Mouse (Mus musculus) kidney, postnatal 0 days (tissue): ENCODE measurements around the gene Fbxo11. TPM values are rescaled to one million over a fixed set of nuclear protein-coding genes. Genes with fewer than 3 reads are reported as not detected.

Source experiments
- ATAC-seq: fragments of 200-750 bp; cut with Nextera tagmentation; replicated peaks from 2 replicates; pipeline ENCODE4 v1.8.0; 2017; ENCODE audit warnings: low read depth, moderate number of reproducible peaks, moderate TSS enrichment, moderate library complexity; ENCODE audit not compliant: low FRiP score
- DNase-seq: peaks from one replicate; pipeline ENCODE4 v3.0.0-alpha.2; 2016; ENCODE audit warnings: low spot score
- H3K27ac ChIP-seq: fragments of 300-500 bp; sonication (generic); 2 replicates; pipeline ENCODE4 v1.5.1; 2014; ENCODE audit warnings: mild to moderate bottlenecking
- H3K27me3 ChIP-seq: fragments of 300-500 bp; sonication (generic); 2 replicates; pipeline ENCODE4 v1.6.1; 2014; ENCODE audit warnings: low read length, mixed read lengths; ENCODE audit not compliant: insufficient read depth
- H3K36me3 ChIP-seq: fragments of 300-500 bp; sonication (generic); 2 replicates; pipeline ENCODE4 v1.6.1; 2014; ENCODE audit warnings: low read length, mixed read lengths; ENCODE audit not compliant: insufficient read depth
- H3K4me1 ChIP-seq: fragments of 300-500 bp; sonication (generic); replicated peaks from 2 replicates; pipeline ENCODE4 v1.6.1; 2014; ENCODE audit warnings: antibody characterized with exemption, low read length, mixed read lengths; ENCODE audit not compliant: insufficient read depth
- H3K4me2 ChIP-seq: fragments of 300-500 bp; sonication (generic); 2 replicates; pipeline ENCODE4 v1.6.1; 2014; ENCODE audit warnings: mild to moderate bottlenecking, low read length, moderate library complexity, mixed read lengths
- H3K4me3 ChIP-seq: fragments of 300-500 bp; sonication (generic); replicated peaks from 2 replicates; pipeline ENCODE4 v1.5.1; 2014; ENCODE audit warnings: low read depth, low read length
- H3K9ac ChIP-seq: fragments of 300-500 bp; sonication (generic); 2 replicates; pipeline ENCODE4 v1.6.1; 2014; ENCODE audit warnings: low read depth, low read length
- H3K9me3 ChIP-seq: fragments of 300-500 bp; sonication (generic); replicated peaks from 2 replicates; pipeline ENCODE4 v1.6.1; 2016; ENCODE audit warnings: low read length, inconsistent platforms, mixed read lengths
- CTCF ChIP-seq: IDR thresholded peaks from 2 replicates; pipeline ENCODE4 v1.5.1; 2016; ENCODE audit warnings: antibody characterized with exemption, low read depth, mild to moderate bottlenecking, moderate library complexity
- WGBS: fragments of 180-500 bp; shearing (Covaris S2); extraction: QIAGEN DNeasy Blood & Tissue Kit; methylation state at CpG from one replicate; pipeline ENCODE4 v1.1.7; 2014; 5-methylcytosine and 5-hydroxymethylcytosine counted together
- polyA plus RNA-seq: library from polyadenylated mRNA; unstranded; fragments of >200 nt; fragmentation: Nextera tagmentation; extraction: Ambion mirVana; gene quantifications from 2 replicates; pipeline ENCODE4 v1.2.1, GENCODE M21; 2015

The Fbxo11 gene
- polyA plus RNA-seq, 1 experiment from 2014 or later = 16.2 TPM

DNA sequence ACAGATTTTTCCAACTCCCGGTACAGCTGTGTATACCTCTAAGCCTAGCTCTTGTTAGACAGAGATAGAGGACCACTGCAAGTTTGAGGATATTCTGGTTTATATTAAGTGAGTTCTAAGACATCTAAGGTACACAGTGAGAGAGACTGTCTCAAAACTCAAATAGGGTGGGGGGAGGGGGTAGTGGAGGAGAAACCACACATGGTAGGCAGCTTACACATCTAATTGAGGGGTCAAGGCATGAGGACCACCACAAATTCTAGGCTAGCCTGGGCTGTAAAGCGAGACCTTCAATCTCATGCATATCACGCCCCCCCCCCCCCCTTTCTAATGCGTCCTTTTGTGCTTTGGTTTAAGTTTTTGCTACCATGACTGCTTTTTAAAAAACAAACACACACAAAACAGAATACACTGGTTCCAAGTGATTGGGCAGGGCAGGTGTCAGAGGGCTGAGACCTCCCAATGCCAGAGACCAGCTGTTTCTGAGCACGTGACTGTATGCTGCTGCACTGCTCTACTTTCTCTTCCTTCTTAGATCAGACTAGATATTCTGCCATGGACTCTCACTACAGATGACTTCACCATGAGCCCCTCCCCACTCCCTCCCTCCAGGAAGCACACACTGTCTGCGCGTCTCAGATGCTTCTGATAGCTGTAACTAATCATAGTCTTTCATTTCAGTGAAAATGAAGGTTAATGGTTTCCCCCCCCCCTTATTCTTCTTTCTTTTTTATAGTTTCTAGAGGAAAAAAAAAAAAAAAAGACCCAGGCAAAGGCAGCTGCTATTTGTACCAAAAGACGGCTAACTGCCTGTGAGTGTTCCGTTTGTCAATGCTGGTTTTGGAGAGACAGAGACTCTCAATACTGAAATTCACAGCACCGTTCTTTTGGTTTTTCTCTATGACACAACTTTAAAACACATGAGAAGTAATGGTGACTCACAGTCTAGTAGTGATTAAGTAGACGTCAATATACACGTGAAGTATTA, 22.7 kb downstream of the Fbxo11 start:
- no peak overlapping the region for H3K9ac ChIP-seq
- 53% methylated on average over 12 of the region's 12 CpGs for WGBS
- no peak overlapping the region for H3K4me3 ChIP-seq
- peak overlapping the region; percentile 16; the same call in 1 of the 2 replicates for H3K4me2 ChIP-seq
- H3K9me3 ChIP-seq = no peaks in the 10 kb centered on the region
- no peaks in the 10 kb centered on the region for H3K36me3 ChIP-seq
- no peak overlapping the region for H3K27ac ChIP-seq
- no peak for TF ChIP-seq CTCF
- DNase-seq (peak; percentile 59), ATAC-seq (peak; percentile 84)
- H3K4me1 ChIP-seq = peaks cover 13% of the 10 kb centered on the region; the same call in 1 of the 2 replicates
- no peaks in the 10 kb centered on the region for H3K27me3 ChIP-seq

DNA sequence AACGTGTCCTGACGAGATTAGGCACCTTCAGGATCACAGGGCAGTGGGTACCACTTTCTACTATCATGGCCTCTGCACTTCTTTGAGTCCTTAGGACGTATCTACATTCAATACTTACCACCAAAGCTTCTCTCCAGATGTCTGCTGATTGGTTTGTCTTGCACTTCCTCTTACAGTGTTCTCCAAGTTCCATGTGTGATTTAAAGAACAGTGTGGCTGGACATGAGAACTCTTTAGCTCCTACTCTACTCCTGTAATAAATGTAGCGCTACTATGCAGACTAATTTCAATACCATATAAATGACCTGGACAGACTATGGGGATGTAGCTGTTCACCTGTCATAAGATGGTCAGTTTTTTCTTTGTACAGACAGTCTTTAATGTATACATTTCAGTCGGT, 24.3 kb downstream of the Fbxo11 start:
- Histone ChIP-seq H3K4me3 (no peak overlapping the region), H3K4me1 (peaks cover 13% of the 10 kb centered on the region; the same call in 1 of the 2 replicates), H3K4me2 (no peak overlapping the region), H3K27me3 (no peaks in the 10 kb centered on the region), H3K9me3 (no peaks in the 10 kb centered on the region), H3K9ac (no peak overlapping the region), H3K36me3 (no peaks in the 10 kb centered on the region), H3K27ac (no peak overlapping the region)
- TF ChIP-seq CTCF = no peak
- no peak for ATAC-seq
- DNase-seq = no peak
- 87% methylated on average over 5 of the region's 5 CpGs for WGBS

DNA sequence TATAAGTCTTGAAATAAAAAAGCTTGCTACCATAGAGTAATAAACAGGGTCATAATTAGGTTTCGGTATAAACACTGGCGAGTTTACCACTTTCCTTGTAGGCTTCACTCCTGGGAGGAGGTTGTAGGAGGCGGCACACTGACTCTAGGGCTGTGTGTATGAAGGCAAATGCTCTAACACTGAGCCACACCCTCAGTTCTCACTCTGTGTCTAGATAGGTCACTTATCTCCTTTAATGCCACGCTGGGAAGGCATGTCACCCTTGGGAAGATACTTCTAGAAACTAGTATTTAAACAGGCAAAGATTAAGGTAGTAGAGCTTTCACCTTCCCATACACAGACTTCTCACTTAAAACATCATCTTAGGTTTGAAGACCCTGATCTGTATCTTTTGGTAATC, 30.7 kb downstream of the Fbxo11 start:
- Histone ChIP-seq H3K27ac (no peak overlapping the region), H3K36me3 (no peaks in the 10 kb centered on the region), H3K4me1 (no peaks in the 10 kb centered on the region), H3K9ac (no peak overlapping the region), H3K4me2 (no peak overlapping the region), H3K9me3 (no peaks in the 10 kb centered on the region), H3K27me3 (no peaks in the 10 kb centered on the region), H3K4me3 (no peak overlapping the region)
- WGBS = 80% methylated on average over 4 of the region's 4 CpGs
- TF ChIP-seq CTCF = no peak
- DNase-seq = no peak
- no peak for ATAC-seq

DNA sequence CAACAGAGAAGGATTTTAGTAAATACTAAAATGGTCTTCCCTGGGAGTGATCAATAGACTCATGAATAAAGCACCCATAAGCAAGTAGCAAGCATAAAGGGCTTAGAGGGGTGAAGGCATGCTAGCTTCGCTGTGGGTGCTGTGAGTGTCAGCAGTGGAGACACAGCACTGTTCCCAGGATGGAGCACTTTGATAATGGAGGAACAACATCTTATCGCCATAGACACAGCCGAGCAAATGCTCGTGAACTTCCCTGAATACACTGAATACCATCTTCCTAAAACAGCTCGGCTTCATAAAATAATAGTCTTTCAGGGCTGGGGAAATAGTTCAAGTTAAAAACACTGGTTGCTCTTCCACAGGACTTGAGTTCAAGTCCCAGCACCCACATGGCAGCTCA, 33.3 kb downstream of the Fbxo11 start:
- Histone ChIP-seq H3K27ac (no peak overlapping the region), H3K36me3 (no peaks in the 10 kb centered on the region), H3K4me1 (no peaks in the 10 kb centered on the region), H3K9me3 (no peaks in the 10 kb centered on the region), H3K9ac (no peak overlapping the region), H3K27me3 (no peaks in the 10 kb centered on the region), H3K4me3 (no peak overlapping the region), H3K4me2 (no peak overlapping the region)
- TF ChIP-seq CTCF = no peak
- no peak for ATAC-seq
- DNase-seq = no peak
- WGBS = 94% methylated on average over 5 of the region's 5 CpGs

DNA sequence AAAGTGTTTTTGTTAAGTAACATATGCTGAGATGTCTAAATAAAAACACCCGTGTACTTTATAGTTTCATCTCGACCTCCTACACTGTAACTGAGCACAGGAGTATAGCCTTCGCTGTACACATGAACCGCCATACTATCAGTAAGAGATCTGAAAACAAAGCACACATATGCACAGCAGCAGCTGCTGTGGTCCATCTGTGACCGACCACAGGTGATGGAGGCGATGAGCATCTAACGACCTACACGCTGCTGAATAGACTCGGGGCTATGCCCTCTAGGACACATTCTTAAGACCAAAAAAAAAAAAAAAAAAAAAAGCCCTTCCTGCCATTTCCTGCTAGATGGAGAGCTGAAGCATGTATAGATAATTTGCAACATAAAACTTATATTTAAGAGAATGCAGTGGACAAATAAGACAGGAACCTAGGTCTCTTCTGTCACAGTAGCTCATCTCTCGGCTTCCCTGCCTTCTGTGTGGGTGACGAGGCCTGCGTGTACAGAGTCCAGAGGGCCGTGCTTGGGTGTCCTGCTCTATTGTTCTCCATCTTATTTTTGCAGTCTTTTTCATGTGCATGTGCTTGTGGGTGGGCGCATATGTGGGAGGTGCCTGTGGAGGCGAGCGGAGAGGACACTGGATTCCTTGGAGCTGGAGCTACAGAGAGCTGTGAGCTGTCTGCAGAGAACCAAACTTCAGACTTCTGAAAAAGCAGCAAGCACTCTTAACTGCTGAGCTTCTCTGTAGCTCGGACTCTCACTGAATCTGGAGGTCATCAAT, 35.7 kb downstream of the Fbxo11 start:
- H3K9ac ChIP-seq = no peak overlapping the region
- peak; percentile 36 for DNase-seq
- WGBS = 70% methylated on average over 17 of the region's 17 CpGs
- H3K4me1 ChIP-seq = no peaks in the 10 kb centered on the region
- no peaks in the 10 kb centered on the region for H3K9me3 ChIP-seq
- no peaks in the 10 kb centered on the region for H3K27me3 ChIP-seq
- ATAC-seq = no peak
- TF ChIP-seq CTCF = no peak
- H3K4me3 ChIP-seq = no peak overlapping the region
- H3K27ac ChIP-seq = no peak overlapping the region
- no peak overlapping the region for H3K4me2 ChIP-seq
- no peaks in the 10 kb centered on the region for H3K36me3 ChIP-seq

DNA sequence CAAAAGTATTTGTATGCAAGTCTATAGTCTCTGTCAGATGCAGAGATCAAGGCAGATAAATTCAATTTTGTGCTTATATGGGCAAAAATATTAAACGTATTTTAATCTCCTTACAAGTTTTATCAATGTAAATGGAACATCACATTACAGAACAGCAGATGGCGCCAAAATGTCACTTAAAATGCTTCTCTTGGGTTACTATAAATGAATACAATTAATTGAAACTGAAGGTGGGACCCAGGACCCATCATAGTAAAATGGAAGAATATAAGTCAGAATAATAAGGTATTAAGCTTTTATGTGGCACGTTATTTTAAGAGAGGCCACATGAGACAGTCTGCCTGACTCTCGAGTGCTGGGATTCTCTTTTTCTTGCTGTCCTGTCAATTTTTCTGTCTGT, 39.9 kb downstream of the Fbxo11 start:
- Histone ChIP-seq H3K9me3 (no peaks in the 10 kb centered on the region), H3K27ac (no peak overlapping the region), H3K4me1 (no peaks in the 10 kb centered on the region), H3K36me3 (no peaks in the 10 kb centered on the region), H3K4me2 (no peak overlapping the region), H3K4me3 (no peak overlapping the region), H3K9ac (no peak overlapping the region), H3K27me3 (no peaks in the 10 kb centered on the region)
- TF ChIP-seq CTCF = peak; percentile 75
- no peak for ATAC-seq
- WGBS = 38% methylated on average over 4 of the region's 4 CpGs
- peak; percentile 85 for DNase-seq
